10 mouse cellular contexts compared by ENCODE assay signal in the genomic region with DNA sequence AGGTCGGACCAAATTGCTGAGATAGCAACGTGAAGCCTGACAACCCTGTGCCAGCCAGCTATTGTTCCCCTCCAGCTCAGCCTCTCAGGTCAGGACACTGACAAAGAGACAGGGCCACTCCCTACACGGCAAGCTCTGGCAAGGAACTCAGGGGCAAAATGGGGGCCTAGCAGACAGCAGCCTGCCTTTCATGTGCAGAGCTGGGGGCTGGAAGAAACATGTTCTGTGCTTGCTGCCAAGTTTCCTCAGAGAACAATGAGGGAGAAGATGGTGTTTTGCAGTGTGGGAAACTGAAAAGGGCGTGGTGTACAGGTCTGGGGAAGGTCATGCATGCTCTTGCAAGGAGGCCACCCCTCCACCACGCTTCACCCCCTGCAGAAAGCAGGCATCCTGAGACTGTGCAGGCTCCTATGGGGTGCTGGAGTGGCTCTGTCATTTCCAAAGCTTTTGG.
DNase-seq lines count a peak whose midpoint lies in the region; ATAC-seq and TF ChIP-seq lines count a peak whose summit lies in the region.
"Had no signal": no experiment of that assay in that cellular context is flagged by ENCODE, and none has a peak within 500 bp of the region (broad histone marks: within the 10 kb centered on the region; RNA-seq: fewer than 3 reads in every experiment).

No protein-coding gene starts in this region.

- intact Hi-C loops in heart, postnatal 14 days (cut with DNase I): no loop called here

- DNase-seq in midbrain, postnatal 0 days (ENCODE audit: low spot score): no peak
- no peak for DNase-seq in forebrain, postnatal 0 days
- peak; percentile 32 to 53 for DNase-seq in heart, postnatal 14 days
- no peak for DNase-seq in layer of hippocampus, postnatal 10 days (ENCODE audit: low spot score in 2 of 2)
- DNase-seq: kidney, postnatal 36 days; thymus, postnatal 36 days had no signal

- WGBS in midbrain, embryonic 13.5 days: 30% methylated on average over 5 of the region's 5 CpGs
- 27% methylated on average over 5 of the region's 5 CpGs for WGBS in midbrain, postnatal 0 days
- WGBS in forebrain, postnatal 0 days: 27% methylated on average over 5 of the region's 5 CpGs
- 26% methylated on average over 5 of the region's 5 CpGs for WGBS in midbrain, embryonic 16.5 days

- TF ChIP-seq CTCF in midbrain, postnatal 0 days (IDR thresholded peaks at IDR 0.05): no peak
- TF ChIP-seq CTCF in forebrain, postnatal 0 days (IDR thresholded peaks at IDR 0.05; ENCODE audit: low read depth): no peak

- no peaks in the 10 kb centered on the region for H3K27me3 ChIP-seq in midbrain, embryonic 13.5 days
- no peaks in the 10 kb centered on the region for H3K27me3 ChIP-seq in midbrain, postnatal 0 days (ENCODE audit: insufficient read depth, low read length)
- H3K27me3 ChIP-seq in forebrain, postnatal 0 days (ENCODE audit: insufficient read depth, low read length): no peaks in the 10 kb centered on the region
- no peaks in the 10 kb centered on the region for H3K27me3 ChIP-seq in midbrain, embryonic 16.5 days (ENCODE audit: control insufficient read depth, insufficient read depth, low read depth, low read length)

- H3K4me3 ChIP-seq in midbrain, embryonic 13.5 days (replicated peaks): no peak overlapping the region
- no peak overlapping the region for H3K4me3 ChIP-seq in midbrain, postnatal 0 days (ENCODE audit: low read depth, low read length)
- no peak overlapping the region for H3K4me3 ChIP-seq in forebrain, postnatal 0 days (ENCODE audit: low read depth, low read length)
- no peak overlapping the region for H3K4me3 ChIP-seq in midbrain, embryonic 16.5 days (ENCODE audit: low read depth, low read length)

- H3K4me2 ChIP-seq in midbrain, embryonic 13.5 days (replicated peaks): no peak overlapping the region
- no peak overlapping the region for H3K4me2 ChIP-seq in midbrain, postnatal 0 days (ENCODE audit: low read depth, low read length, poor library complexity, severe bottlenecking)
- H3K4me2 ChIP-seq in forebrain, postnatal 0 days (ENCODE audit: low read depth): no peak overlapping the region
- H3K4me2 ChIP-seq in midbrain, embryonic 16.5 days (ENCODE audit: low read length): no peak overlapping the region

- peaks cover 8% of the 10 kb centered on the region for H3K4me1 ChIP-seq in midbrain, embryonic 13.5 days (replicated peaks)
- H3K4me1 ChIP-seq in midbrain, postnatal 0 days (ENCODE audit: insufficient read depth, low read length): no peaks in the 10 kb centered on the region; the same call in 1 of the 2 replicates
- no peaks in the 10 kb centered on the region for H3K4me1 ChIP-seq in forebrain, postnatal 0 days (ENCODE audit: insufficient read depth)
- H3K4me1 ChIP-seq in midbrain, embryonic 16.5 days (ENCODE audit: control insufficient read depth, insufficient read depth, low read length): 0 out of 2 replicates have a peak, but pooled peaks cover 3% of the 10 kb centered on the region

- no peak overlapping the region for H3K9ac ChIP-seq in midbrain, embryonic 13.5 days (replicated peaks)
- no peak overlapping the region for H3K9ac ChIP-seq in midbrain, postnatal 0 days (replicated peaks; ENCODE audit: low read length, poor library complexity, severe bottlenecking)
- H3K9ac ChIP-seq in forebrain, postnatal 0 days: no peak overlapping the region
- no peak overlapping the region for H3K9ac ChIP-seq in midbrain, embryonic 16.5 days (ENCODE audit: low read depth, low read length)

- ATAC-seq in midbrain, embryonic 13.5 days: 0 out of 2 replicates have a peak, but pooled peaks have one; percentile 57
- no peak for ATAC-seq in midbrain, postnatal 0 days (ENCODE audit: low FRiP score)
- ATAC-seq in forebrain, postnatal 0 days: 0 out of 2 replicates have a peak, but pooled peaks have one; percentile 29
- ATAC-seq in midbrain, embryonic 16.5 days: 0 out of 2 replicates have a peak, but pooled peaks have one; percentile 40
- ATAC-seq in erythroblast, adult 5-6 weeks (replicated peaks; ENCODE audit: low FRiP score, poor library complexity, severe bottlenecking): no peak
- no peak for ATAC-seq in activated CD4-positive, CD25-positive, alpha-beta regulatory T cell, adult 4 months

- no peak overlapping the region for H3K27ac ChIP-seq in midbrain, embryonic 13.5 days
- no peak overlapping the region for H3K27ac ChIP-seq in midbrain, postnatal 0 days (ENCODE audit: low read depth, low read length)
- no peak overlapping the region for H3K27ac ChIP-seq in forebrain, postnatal 0 days (ENCODE audit: low read depth, low read length)
- no peak overlapping the region for H3K27ac ChIP-seq in midbrain, embryonic 16.5 days (ENCODE audit: low read length)

- no peaks in the 10 kb centered on the region for H3K36me3 ChIP-seq in midbrain, embryonic 13.5 days
- no peaks in the 10 kb centered on the region for H3K36me3 ChIP-seq in midbrain, postnatal 0 days (ENCODE audit: insufficient read depth, low read length)
- no peaks in the 10 kb centered on the region for H3K36me3 ChIP-seq in forebrain, postnatal 0 days (ENCODE audit: insufficient read depth)
- H3K36me3 ChIP-seq in midbrain, embryonic 16.5 days (ENCODE audit: control insufficient read depth, insufficient read depth, low read length): no peaks in the 10 kb centered on the region

- no peaks in the 10 kb centered on the region for H3K9me3 ChIP-seq in midbrain, embryonic 13.5 days
- H3K9me3 ChIP-seq in midbrain, postnatal 0 days (ENCODE audit: low read length): no peaks in the 10 kb centered on the region
- no peaks in the 10 kb centered on the region for H3K9me3 ChIP-seq in forebrain, postnatal 0 days (ENCODE audit: low read length)
- no peaks in the 10 kb centered on the region for H3K9me3 ChIP-seq in midbrain, embryonic 16.5 days (replicated peaks; ENCODE audit: control insufficient read depth, low read length, poor library complexity, severe bottlenecking)

Comparison
In these comparisons a context has a peak if more than half of its experiments do, and no peak if none do; other contexts are left out.
1. ATAC-seq: peak in midbrain, embryonic 13.5 days (single experiment), forebrain, postnatal 0 days (single experiment) and midbrain, embryonic 16.5 days (single experiment); none in midbrain, postnatal 0 days (single experiment), erythroblast, adult 5-6 weeks (single experiment) and activated CD4-positive, CD25-positive, alpha-beta regulatory T cell, adult 4 months (single experiment).
2. DNase-seq: peak in heart, postnatal 14 days (2 of 2); none in midbrain, postnatal 0 days (single experiment), forebrain, postnatal 0 days (single experiment) and layer of hippocampus, postnatal 10 days (0 of 2).